Mouse (Mus musculus) liver, adult 2 months (tissue): ENCODE measurements around the gene Btbd35f6.
"Not testable (repeated sequence)": the region's sequence is repeated elsewhere in the genome, so short reads cannot be mapped to it uniquely, and the experiment has no call there.

Source experiments
- CTCF ChIP-seq: fragments of 200-500 bp; IDR thresholded peaks from 2 replicates; pipeline ENCODE4 v1.5.1; 2011; ENCODE audit warnings: low read depth, low read length, control low read depth
- POLR2A ChIP-seq: fragments of 200-500 bp; IDR thresholded peaks from 2 replicates; pipeline ENCODE4 v1.6.1; 2011; ENCODE audit warnings: low read length, control low read depth; ENCODE audit not compliant: insufficient read depth; ENCODE audit errors: extremely low read depth

DNA sequence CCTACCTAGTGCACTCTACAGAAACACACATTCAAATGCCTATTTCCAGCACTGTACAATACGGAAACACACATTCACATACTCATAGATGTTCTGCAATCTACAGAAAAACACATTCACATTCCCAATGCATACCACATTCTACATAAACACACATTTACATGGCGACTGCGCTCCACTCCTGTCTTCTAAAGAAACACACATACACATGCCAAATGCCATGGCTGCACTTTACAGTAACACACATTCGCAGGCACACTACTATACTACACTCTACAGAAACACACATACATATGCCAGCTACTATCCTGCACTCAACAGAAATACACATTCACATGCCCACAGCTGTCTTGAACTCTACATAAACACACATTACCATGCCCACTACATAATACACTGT, 28.1 kb downstream of the Btbd35f6 start:
- TF ChIP-seq CTCF, POLR2A: not testable (repeated sequence)
